Mouse (Mus musculus) liver, embryonic 13.5 days (tissue): Measurements from ENCODE around the gene Rapgef2. TPM values are rescaled to one million over a fixed set of nuclear protein-coding genes. Genes with fewer than 3 reads are reported as not detected.

Experiments
- ATAC-seq: fragments of 200-750 bp; cut with Nextera tagmentation; 2 replicates; pipeline ENCODE4 v1.8.0; 2017; ENCODE audit warnings: low read depth, mild to moderate bottlenecking, moderate number of reproducible peaks, moderate library complexity
- DNase-seq: peaks from one replicate; pipeline ENCODE4 v3.0.0; 2022
- H3K27ac ChIP-seq: fragments of 300-500 bp; sonication (generic); 2 replicates; pipeline ENCODE4 v1.5.1; 2015; ENCODE audit warnings: moderate library complexity, mild to moderate bottlenecking, inconsistent platforms
- H3K27me3 ChIP-seq: fragments of 300-500 bp; sonication (generic); 2 replicates; pipeline ENCODE4 v1.6.1; 2015; ENCODE audit warnings: mild to moderate bottlenecking, inconsistent platforms
- H3K36me3 ChIP-seq: fragments of 300-500 bp; sonication (generic); 2 replicates; pipeline ENCODE4 v1.6.1; 2015; ENCODE audit warnings: mild to moderate bottlenecking, inconsistent platforms
- H3K4me1 ChIP-seq: fragments of 300-500 bp; sonication (generic); replicated peaks from 2 replicates; pipeline ENCODE4 v1.6.1; 2015; ENCODE audit warnings: inconsistent platforms
- H3K4me2 ChIP-seq: fragments of 300-500 bp; sonication (generic); 2 replicates; pipeline ENCODE4 v1.6.1; 2015; ENCODE audit warnings: inconsistent platforms, mild to moderate bottlenecking, moderate library complexity
- H3K4me3 ChIP-seq: fragments of 300-500 bp; sonication (generic); replicated peaks from 2 replicates; pipeline ENCODE4 v1.5.1; 2015; ENCODE audit warnings: mild to moderate bottlenecking, inconsistent platforms
- H3K9ac ChIP-seq: fragments of 300-500 bp; sonication (generic); 2 replicates; pipeline ENCODE4 v1.6.1; 2015; ENCODE audit warnings: mild to moderate bottlenecking, inconsistent platforms
- H3K9me3 ChIP-seq: fragments of 300-500 bp; sonication (generic); replicated peaks from 2 replicates; pipeline ENCODE4 v1.6.1; 2016; ENCODE audit warnings: inconsistent platforms
- WGBS: fragments of 180-500 bp; shearing (Covaris S2); methylation state at CpG from one replicate; pipeline ENCODE4 v1.1.7; 2015; ENCODE audit not compliant: insufficient replicate concordance; 5-methylcytosine and 5-hydroxymethylcytosine counted together
- polyA plus RNA-seq: library from polyadenylated mRNA; unstranded; fragments of >200 nt; fragmentation: Nextera tagmentation; extraction: Ambion mirVana; gene quantifications from 2 replicates; pipeline ENCODE4 v1.2.1, GENCODE M21; 2015

Gene Rapgef2
- polyA plus RNA-seq, 1 experiment from 2014 or later: 0.90 TPM

DNA sequence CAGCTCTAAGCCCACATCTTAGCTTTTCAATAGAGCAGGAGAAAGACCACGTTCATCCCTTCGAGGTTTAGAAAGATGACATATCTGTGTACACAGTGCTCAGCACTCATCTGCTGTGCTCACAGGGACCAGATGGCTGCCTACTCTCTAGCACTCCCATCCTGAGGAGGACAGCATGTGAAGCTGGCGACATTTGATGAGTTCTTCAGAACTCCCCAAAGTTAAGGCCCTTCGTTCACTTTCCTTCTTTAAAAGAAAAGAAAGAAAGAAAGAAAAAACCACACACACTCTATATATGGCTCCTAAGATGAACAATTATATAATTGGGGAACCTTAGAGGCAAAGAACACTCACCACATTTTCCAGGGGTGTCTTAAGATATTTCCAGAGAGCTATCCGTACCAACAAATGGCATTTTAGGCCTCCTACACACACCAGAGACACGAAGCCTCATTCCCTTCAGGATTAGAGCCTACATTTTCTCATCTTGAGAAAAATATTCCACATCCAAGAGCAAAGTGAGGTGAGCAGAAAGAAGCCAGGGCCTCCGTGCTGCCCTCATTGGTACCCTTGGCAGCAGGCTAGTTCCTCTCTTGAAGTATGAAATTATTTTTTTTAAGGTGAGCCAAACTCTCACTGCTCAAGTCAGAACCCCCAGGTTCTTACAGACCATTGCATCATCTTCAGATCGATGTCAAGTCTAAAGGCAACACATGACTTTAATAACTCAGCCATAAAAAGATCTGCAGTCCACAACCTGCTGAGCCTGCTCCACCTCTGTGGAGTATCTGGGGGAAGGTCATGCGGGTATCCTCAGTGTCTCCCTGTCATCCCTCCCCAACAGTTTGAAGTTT lies 270.5 kb downstream of the Rapgef2 start:
- Histone ChIP-seq H3K9ac (no peak overlapping the region), H3K4me1 (no peaks in the 10 kb centered on the region), H3K9me3 (no peaks in the 10 kb centered on the region), H3K27ac (no peak overlapping the region), H3K4me3 (no peak overlapping the region), H3K4me2 (no peak overlapping the region), H3K36me3 (no peaks in the 10 kb centered on the region), H3K27me3 (no peaks in the 10 kb centered on the region)
- ATAC-seq (no peak), DNase-seq (no peak)
- WGBS: 67% methylated on average over 9 of the region's 9 CpGs

Other genes starting within 250 kb of the Rapgef2 start
- gene Gm17359, start 50.1 kb upstream of the Rapgef2 start, polyA plus RNA-seq: not detected in 2 replicates